In genomic region chr7:19201660-19202059, GRCm38 (mm10) we compare ENCODE assay signal across 17 mouse cellular contexts. TPM values are rescaled to one million over a fixed set of nuclear protein-coding genes. Genes with fewer than 3 reads are reported as not detected.
DNase-seq lines count a peak whose midpoint lies in the region; ATAC-seq and TF ChIP-seq lines count a peak whose summit lies in the region.
"Had no signal": no experiment of that assay in that cellular context is flagged by ENCODE, and none has a peak within 500 bp of the region (broad histone marks: within the 10 kb centered on the region; RNA-seq: fewer than 3 reads in every experiment).

No protein-coding gene starts in this region.

- peaks cover 74% of the 10 kb centered on the region for H3K36me3 ChIP-seq in kidney, embryonic 15.5 days
- H3K36me3 ChIP-seq in midbrain, embryonic 14.5 days (ENCODE audit: control insufficient read depth, insufficient read depth, low read length): peaks cover 59% of the 10 kb centered on the region
- H3K36me3 ChIP-seq in midbrain, postnatal 0 days (ENCODE audit: insufficient read depth, low read length): peaks cover 41% of the 10 kb centered on the region
- peaks cover 6% of the 10 kb centered on the region for H3K36me3 ChIP-seq in intestine, embryonic 15.5 days
- no peaks in the 10 kb centered on the region for H3K36me3 ChIP-seq in stomach, postnatal 0 days (ENCODE audit: control insufficient read depth, insufficient read depth, low read length)

- no peak overlapping the region for H3K27ac ChIP-seq in kidney, embryonic 15.5 days
- H3K27ac ChIP-seq in midbrain, embryonic 14.5 days (replicated peaks; ENCODE audit: low read depth, low read length): no peak overlapping the region
- H3K27ac ChIP-seq in midbrain, postnatal 0 days (ENCODE audit: low read depth, low read length): no peak overlapping the region
- no peak overlapping the region for H3K27ac ChIP-seq in intestine, embryonic 15.5 days
- no peak overlapping the region for H3K27ac ChIP-seq in stomach, postnatal 0 days (replicated peaks)
- H3K27ac ChIP-seq: hindbrain, embryonic 10.5 days had no signal

- DNase-seq in kidney, postnatal 4 days: no peak
- DNase-seq in midbrain, embryonic 14.5 days: no peak
- no peak for DNase-seq in midbrain, postnatal 0 days (ENCODE audit: low spot score)
- DNase-seq in stomach, postnatal 0 days (ENCODE audit: low spot score): no peak
- no peak for DNase-seq in thymus, postnatal 10 days (ENCODE audit: low spot score in 2 of 2)
- DNase-seq: adrenal gland, postnatal 14 days; cerebellum, adult 2 months; gastrocnemius, postnatal 25 days; kidney, adult 8-10 months; lung, adult 2 months; right cerebral cortex, adult 18-20 months had no signal

- TF ChIP-seq CTCF in midbrain, postnatal 0 days (IDR thresholded peaks at IDR 0.05): no peak
- no peak for TF ChIP-seq CTCF in stomach, postnatal 0 days (IDR thresholded peaks at IDR 0.05; ENCODE audit: low read depth)

- H3K9ac ChIP-seq in kidney, embryonic 15.5 days: no peak overlapping the region
- no peak overlapping the region for H3K9ac ChIP-seq in midbrain, embryonic 14.5 days (replicated peaks; ENCODE audit: low read length)
- no peak overlapping the region for H3K9ac ChIP-seq in midbrain, postnatal 0 days (replicated peaks; ENCODE audit: low read length, poor library complexity, severe bottlenecking)
- no peak overlapping the region for H3K9ac ChIP-seq in intestine, embryonic 15.5 days
- no peak overlapping the region for H3K9ac ChIP-seq in stomach, postnatal 0 days (ENCODE audit: low read length)

- no peaks in the 10 kb centered on the region for H3K9me3 ChIP-seq in kidney, embryonic 15.5 days (replicated peaks)
- H3K9me3 ChIP-seq in midbrain, embryonic 14.5 days (ENCODE audit: control insufficient read depth, low read length): no peaks in the 10 kb centered on the region
- H3K9me3 ChIP-seq in midbrain, postnatal 0 days (ENCODE audit: low read length): no peaks in the 10 kb centered on the region
- no peaks in the 10 kb centered on the region for H3K9me3 ChIP-seq in intestine, embryonic 15.5 days
- no peaks in the 10 kb centered on the region for H3K9me3 ChIP-seq in stomach, postnatal 0 days (ENCODE audit: control insufficient read depth, low read length)
- H3K9me3 ChIP-seq: hindbrain, embryonic 10.5 days had no signal

- 65% methylated on average over 15 of the region's 15 CpGs for WGBS in kidney, embryonic 15.5 days
- 71% methylated on average over 15 of the region's 15 CpGs for WGBS in midbrain, embryonic 14.5 days
- WGBS in midbrain, postnatal 0 days: 72% methylated on average over 13 of the region's 15 CpGs
- 75% methylated on average over 15 of the region's 15 CpGs for WGBS in intestine, embryonic 15.5 days
- WGBS in stomach, postnatal 0 days: 58% methylated on average over 9 of the region's 15 CpGs

- H3K27me3 ChIP-seq in kidney, embryonic 15.5 days: no peaks in the 10 kb centered on the region
- H3K27me3 ChIP-seq in midbrain, embryonic 14.5 days (ENCODE audit: control insufficient read depth, insufficient read depth, low read length): no peaks in the 10 kb centered on the region
- no peaks in the 10 kb centered on the region for H3K27me3 ChIP-seq in midbrain, postnatal 0 days (ENCODE audit: insufficient read depth, low read length)
- no peaks in the 10 kb centered on the region for H3K27me3 ChIP-seq in intestine, embryonic 15.5 days (replicated peaks)
- no peaks in the 10 kb centered on the region for H3K27me3 ChIP-seq in stomach, postnatal 0 days (ENCODE audit: control insufficient read depth, insufficient read depth, low read length)

- 0 out of 2 replicates have a peak, but pooled peaks have one; percentile 33 for ATAC-seq in kidney, embryonic 15.5 days (replicated peaks; ENCODE audit: low FRiP score)
- ATAC-seq in midbrain, embryonic 14.5 days (ENCODE audit: low FRiP score, low TSS enrichment): 0 out of 2 replicates have a peak, but pooled peaks have one; percentile 46
- ATAC-seq in midbrain, postnatal 0 days (ENCODE audit: low FRiP score): no peak
- peak; percentile 66 for ATAC-seq in intestine, embryonic 15.5 days
- peak; percentile 53; the same call in 1 of the 2 replicates for ATAC-seq in stomach, postnatal 0 days (ENCODE audit: low FRiP score, low TSS enrichment)

- no peak overlapping the region for H3K4me2 ChIP-seq in kidney, embryonic 15.5 days
- no peak overlapping the region for H3K4me2 ChIP-seq in midbrain, embryonic 14.5 days (ENCODE audit: low read length)
- no peak overlapping the region for H3K4me2 ChIP-seq in midbrain, postnatal 0 days (ENCODE audit: low read depth, low read length, poor library complexity, severe bottlenecking)
- H3K4me2 ChIP-seq in intestine, embryonic 15.5 days (replicated peaks): no peak overlapping the region
- H3K4me2 ChIP-seq in stomach, postnatal 0 days (replicated peaks; ENCODE audit: low read depth): no peak overlapping the region

- H3K4me1 ChIP-seq in kidney, embryonic 15.5 days: no peaks in the 10 kb centered on the region
- no peaks in the 10 kb centered on the region for H3K4me1 ChIP-seq in midbrain, embryonic 14.5 days (ENCODE audit: control insufficient read depth, insufficient read depth, low read length)
- H3K4me1 ChIP-seq in midbrain, postnatal 0 days (ENCODE audit: insufficient read depth, low read length): no peaks in the 10 kb centered on the region
- no peaks in the 10 kb centered on the region for H3K4me1 ChIP-seq in intestine, embryonic 15.5 days (replicated peaks)
- H3K4me1 ChIP-seq in stomach, postnatal 0 days (replicated peaks; ENCODE audit: control insufficient read depth, insufficient read depth): no peaks in the 10 kb centered on the region
- H3K4me1 ChIP-seq: hindbrain, embryonic 10.5 days had no signal

- TF ChIP-seq EP300 in stomach, postnatal 0 days (optimal IDR thresholded peaks at IDR 0.05): no peak

- H3K4me3 ChIP-seq in kidney, embryonic 15.5 days (replicated peaks): no peak overlapping the region
- no peak overlapping the region for H3K4me3 ChIP-seq in midbrain, embryonic 14.5 days (replicated peaks; ENCODE audit: low read depth, low read length)
- H3K4me3 ChIP-seq in midbrain, postnatal 0 days (ENCODE audit: low read depth, low read length): no peak overlapping the region
- no peak overlapping the region for H3K4me3 ChIP-seq in intestine, embryonic 15.5 days (replicated peaks)
- H3K4me3 ChIP-seq in stomach, postnatal 0 days (ENCODE audit: low read depth, low read length): no peak overlapping the region
- H3K4me3 ChIP-seq: hindbrain, embryonic 10.5 days; myocyte had no signal

RNA-seq across cellular contexts. Expression of gene Gpr4, which starts 10.7 kb away (rescaled TPM):
- polyA plus RNA-seq in kidney, embryonic 15.5 days (2015; fragmentation: Nextera tagmentation; extraction: Ambion mirVana): 2.7 and 3.3 TPM in 2 replicates
- polyA plus RNA-seq in midbrain, embryonic 14.5 days (2014; fragmentation: Nextera tagmentation; extraction: Ambion mirVana): 1.8 and 2.5 TPM in 2 replicates
- total RNA-seq in midbrain, postnatal 0 days (2014; rRNA removed): 3.1 and 4.7 TPM in 2 replicates
- 6.1 and 6.2 TPM in 2 replicates for polyA plus RNA-seq in midbrain, postnatal 0 days (2015; fragmentation: Nextera tagmentation; extraction: Ambion mirVana)
- polyA plus RNA-seq in intestine, embryonic 15.5 days (2015; fragmentation: Nextera tagmentation; extraction: Ambion mirVana): 1.4 and 1.5 TPM in 2 replicates
- 0.85 and 1.3 TPM in 2 replicates for polyA plus RNA-seq in stomach, postnatal 0 days (2015; fragmentation: Nextera tagmentation; extraction: Ambion mirVana)
- total RNA-seq: megakaryocyte, adult 5-6 weeks had no signal

RNA-seq across cellular contexts. Expression of gene Eml2, which starts 25.4 kb away (rescaled TPM):
- polyA plus RNA-seq in kidney, embryonic 15.5 days (2015; fragmentation: Nextera tagmentation; extraction: Ambion mirVana): 9.5 and 16.8 TPM in 2 replicates
- 2.6 and 9.3 TPM in 2 replicates for polyA plus RNA-seq in midbrain, embryonic 14.5 days (2014; fragmentation: Nextera tagmentation; extraction: Ambion mirVana)
- total RNA-seq in midbrain, postnatal 0 days (2014; rRNA removed): 83.7 and 89.0 TPM in 2 replicates
- polyA plus RNA-seq in midbrain, postnatal 0 days (2015; fragmentation: Nextera tagmentation; extraction: Ambion mirVana): 13.1 and 13.4 TPM in 2 replicates
- polyA plus RNA-seq in intestine, embryonic 15.5 days (2015; fragmentation: Nextera tagmentation; extraction: Ambion mirVana): 6.5 and 7.3 TPM in 2 replicates
- polyA plus RNA-seq in stomach, postnatal 0 days (2015; fragmentation: Nextera tagmentation; extraction: Ambion mirVana): 8.4 and 8.8 TPM in 2 replicates

RNA-seq across cellular contexts. Expression of gene Opa3, which starts 26.5 kb away (rescaled TPM):
- polyA plus RNA-seq in kidney, embryonic 15.5 days (2015; fragmentation: Nextera tagmentation; extraction: Ambion mirVana): 38.8 and 40.5 TPM in 2 replicates
- 33.2 and 35.0 TPM in 2 replicates for polyA plus RNA-seq in midbrain, embryonic 14.5 days (2014; fragmentation: Nextera tagmentation; extraction: Ambion mirVana)
- total RNA-seq in midbrain, postnatal 0 days (2014; rRNA removed): 34.8 and 40.1 TPM in 2 replicates
- polyA plus RNA-seq in midbrain, postnatal 0 days (2015; fragmentation: Nextera tagmentation; extraction: Ambion mirVana): 33.4 and 33.9 TPM in 2 replicates
- 36.8 and 39.4 TPM in 2 replicates for polyA plus RNA-seq in intestine, embryonic 15.5 days (2015; fragmentation: Nextera tagmentation; extraction: Ambion mirVana)
- polyA plus RNA-seq in stomach, postnatal 0 days (2015; fragmentation: Nextera tagmentation; extraction: Ambion mirVana): 20.3 and 20.7 TPM in 2 replicates

RNA-seq across cellular contexts. Expression of gene Gipr, which starts 35.7 kb away (rescaled TPM):
- 0.76 and 1.0 TPM in 2 replicates for polyA plus RNA-seq in kidney, embryonic 15.5 days (2015; fragmentation: Nextera tagmentation; extraction: Ambion mirVana)
- polyA plus RNA-seq in midbrain, embryonic 14.5 days (2014; fragmentation: Nextera tagmentation; extraction: Ambion mirVana): 2.6 and 3.1 TPM in 2 replicates
- 2.3 and 7.4 TPM in 2 replicates for total RNA-seq in midbrain, postnatal 0 days (2014; rRNA removed)
- 1.7 and 2.3 TPM in 2 replicates for polyA plus RNA-seq in midbrain, postnatal 0 days (2015; fragmentation: Nextera tagmentation; extraction: Ambion mirVana)
- 2.5 and 2.8 TPM in 2 replicates for polyA plus RNA-seq in intestine, embryonic 15.5 days (2015; fragmentation: Nextera tagmentation; extraction: Ambion mirVana)
- polyA plus RNA-seq in stomach, postnatal 0 days (2015; fragmentation: Nextera tagmentation; extraction: Ambion mirVana): 0.22 and 0.27 TPM in 2 replicates
- total RNA-seq: gastrocnemius, postnatal 25 days; megakaryocyte, adult 5-6 weeks had no signal
- polyA plus RNA-seq: limb, embryonic 11.5 days had no signal

RNA-seq across cellular contexts. Expression of gene Snrpd2, which starts 52.1 kb away (rescaled TPM):
- polyA plus RNA-seq in kidney, embryonic 15.5 days (2015; fragmentation: Nextera tagmentation; extraction: Ambion mirVana): 157 and 162 TPM in 2 replicates
- polyA plus RNA-seq in midbrain, embryonic 14.5 days (2014; fragmentation: Nextera tagmentation; extraction: Ambion mirVana): 112 and 130 TPM in 2 replicates
- 31.4 and 36.7 TPM in 2 replicates for total RNA-seq in midbrain, postnatal 0 days (2014; rRNA removed)
- 115 and 116 TPM in 2 replicates for polyA plus RNA-seq in midbrain, postnatal 0 days (2015; fragmentation: Nextera tagmentation; extraction: Ambion mirVana)
- 138 TPM in 2 replicates for polyA plus RNA-seq in intestine, embryonic 15.5 days (2015; fragmentation: Nextera tagmentation; extraction: Ambion mirVana)
- polyA plus RNA-seq in stomach, postnatal 0 days (2015; fragmentation: Nextera tagmentation; extraction: Ambion mirVana): 96.9 and 103 TPM in 2 replicates
